Mouse (Mus musculus): Measurements from ENCODE around the gene Cpt1c. TPM values are rescaled to one million over a fixed set of nuclear protein-coding genes. Genes with fewer than 3 reads are reported as not detected.

Cpt1c gene
- polyA plus RNA-seq, 1 experiment from 2014 or later: 22.4 TPM

DNA sequence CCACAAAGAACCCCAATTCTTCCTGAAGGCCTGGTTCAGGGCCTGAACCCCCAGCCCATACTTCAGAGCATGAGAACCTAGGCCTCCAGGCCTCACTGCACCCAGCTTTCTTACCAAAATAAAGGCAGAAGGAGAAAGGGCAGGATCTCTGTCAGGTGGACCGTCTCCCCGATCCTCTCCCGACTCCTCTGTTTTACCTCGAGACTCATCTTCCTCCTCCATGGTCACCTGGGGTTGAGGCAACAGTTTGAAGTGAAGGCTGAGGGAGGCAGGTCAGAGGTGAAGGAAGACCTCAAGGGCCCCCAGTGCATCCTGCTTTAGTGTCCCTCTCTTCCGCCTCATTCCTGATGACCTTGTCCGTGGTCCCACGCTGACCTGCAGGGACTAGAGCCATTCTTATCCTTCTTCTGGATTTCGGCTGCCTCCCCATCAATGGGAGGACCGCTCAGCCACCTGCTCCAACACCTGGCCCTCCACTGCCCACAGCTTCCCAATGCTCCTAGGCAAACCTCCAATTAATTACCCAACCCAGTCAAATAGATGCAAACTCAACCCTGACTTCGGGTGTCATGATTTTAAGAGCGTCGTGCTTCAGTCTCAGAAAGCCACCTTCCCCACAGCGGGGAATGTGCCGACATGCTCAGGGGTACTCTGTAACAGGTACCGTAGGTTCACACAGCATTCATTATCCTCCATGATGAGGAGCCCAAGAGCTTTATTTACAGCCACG is 38.9 kb upstream of the Cpt1c start:
- no peak overlapping the region for H3K27ac ChIP-seq (ENCODE audit: low read length)
- no peaks in the 10 kb centered on the region for H3K27me3 ChIP-seq (ENCODE audit: insufficient read depth, low read length)
- ATAC-seq (ENCODE audit: low FRiP score, low TSS enrichment): no peak
- H3K9me3 ChIP-seq (ENCODE audit: low read length): no peaks in the 10 kb centered on the region
- H3K4me1 ChIP-seq (ENCODE audit: insufficient read depth, low read length): peaks cover 12% of the 10 kb centered on the region
- WGBS: 96% methylated on average over 16 of the region's 16 CpGs
- peaks cover 40% of the 10 kb centered on the region for H3K36me3 ChIP-seq (ENCODE audit: insufficient read depth, low read length)
- no peak overlapping the region for H3K4me2 ChIP-seq (replicated peaks; ENCODE audit: low read depth, low read length)
- no peak overlapping the region; the same call in 1 of the 2 replicates for H3K9ac ChIP-seq (replicated peaks; ENCODE audit: low read length)
- no peak overlapping the region for H3K4me3 ChIP-seq (ENCODE audit: low read length)

DNA sequence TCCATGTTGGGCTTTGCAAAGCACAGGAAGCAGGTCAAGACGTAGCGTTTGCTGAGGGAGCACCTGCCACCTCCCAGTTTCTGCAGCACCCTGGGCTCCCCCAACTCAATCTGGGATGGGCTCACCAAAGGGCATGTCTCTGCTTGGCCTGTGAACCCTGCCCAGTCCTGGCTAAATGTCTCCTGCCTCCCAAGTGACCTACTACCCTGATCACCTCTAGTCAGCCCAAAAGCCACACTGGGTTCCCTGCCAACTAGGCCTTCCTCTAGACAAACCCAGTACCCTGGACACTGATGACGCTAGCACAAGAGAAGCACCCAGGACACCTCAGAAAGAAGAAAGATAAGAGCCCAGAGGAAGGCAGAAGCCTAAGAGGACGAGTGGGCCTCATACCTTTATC is 38.2 kb upstream of the Cpt1c start:
- H3K36me3 ChIP-seq (ENCODE audit: insufficient read depth, low read length): peaks cover 47% of the 10 kb centered on the region
- H3K4me1 ChIP-seq (ENCODE audit: insufficient read depth, low read length): peaks cover 7% of the 10 kb centered on the region
- ATAC-seq (ENCODE audit: low FRiP score, low TSS enrichment): no peak
- H3K9ac ChIP-seq (replicated peaks; ENCODE audit: low read length): no peak overlapping the region
- no peak overlapping the region for H3K27ac ChIP-seq (ENCODE audit: low read length)
- no peak overlapping the region for H3K4me3 ChIP-seq (ENCODE audit: low read length)
- no peak overlapping the region for H3K4me2 ChIP-seq (replicated peaks; ENCODE audit: low read depth, low read length)
- H3K9me3 ChIP-seq (ENCODE audit: low read length): no peaks in the 10 kb centered on the region
- no peaks in the 10 kb centered on the region for H3K27me3 ChIP-seq (ENCODE audit: insufficient read depth, low read length)
- WGBS: 79% methylated on average over 4 of the region's 4 CpGs

DNA sequence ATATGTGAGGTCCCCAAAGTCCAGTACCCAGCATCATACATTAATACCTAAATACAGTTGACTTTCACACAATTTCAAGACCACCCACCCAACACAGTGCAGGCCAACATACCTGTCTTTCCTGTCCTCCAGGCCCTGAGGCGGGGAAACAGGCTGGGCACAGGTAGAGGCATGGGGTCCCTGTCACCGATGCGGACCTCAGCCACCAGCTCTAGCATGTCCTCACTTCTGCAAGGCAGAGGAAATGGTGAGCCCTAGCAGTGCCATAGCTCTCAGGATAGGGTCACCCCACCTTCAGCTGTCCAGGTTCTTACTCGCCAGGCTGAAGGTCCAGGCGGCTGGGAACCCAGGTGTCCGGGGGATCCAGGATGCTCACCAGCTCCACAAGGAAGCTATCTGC is 37.4 kb upstream of the Cpt1c start:
- no peak for ATAC-seq (ENCODE audit: low FRiP score, low TSS enrichment)
- H3K4me3 ChIP-seq (ENCODE audit: low read length): no peak overlapping the region
- H3K27ac ChIP-seq (ENCODE audit: low read length): no peak overlapping the region
- H3K9ac ChIP-seq (replicated peaks; ENCODE audit: low read length): no peak overlapping the region
- no peak overlapping the region for H3K4me2 ChIP-seq (replicated peaks; ENCODE audit: low read depth, low read length)
- H3K36me3 ChIP-seq (ENCODE audit: insufficient read depth, low read length): peaks cover 55% of the 10 kb centered on the region
- H3K9me3 ChIP-seq (ENCODE audit: low read length): no peaks in the 10 kb centered on the region
- H3K27me3 ChIP-seq (ENCODE audit: insufficient read depth, low read length): no peaks in the 10 kb centered on the region
- 96% methylated on average over 6 of the region's 6 CpGs for WGBS
- peaks cover 7% of the 10 kb centered on the region for H3K4me1 ChIP-seq (ENCODE audit: insufficient read depth, low read length)

DNA sequence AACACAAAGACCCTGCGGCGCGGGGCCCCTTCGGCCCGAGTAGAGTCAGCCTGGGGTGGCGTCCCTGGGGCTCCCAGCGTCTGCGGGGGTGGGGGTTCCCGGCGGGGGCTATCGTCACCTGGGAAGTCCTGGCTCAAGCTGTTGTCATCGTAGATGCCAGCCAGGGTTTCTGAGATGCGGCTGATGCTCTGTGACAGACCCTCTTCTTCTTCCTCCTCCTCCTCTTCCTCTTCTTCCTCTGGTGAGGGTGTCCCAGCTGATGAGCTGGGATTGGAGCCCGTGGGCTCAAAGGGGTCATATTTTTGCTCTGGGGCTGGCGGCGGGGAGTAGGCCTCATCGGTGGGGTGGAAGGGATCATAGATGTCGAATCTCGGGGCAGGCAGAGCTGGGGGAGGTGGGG is 33.8 kb upstream of the Cpt1c start:
- H3K4me2 ChIP-seq (replicated peaks; ENCODE audit: low read depth, low read length): no peak overlapping the region
- no peak for ATAC-seq (ENCODE audit: low FRiP score, low TSS enrichment)
- H3K27ac ChIP-seq (ENCODE audit: low read length): no peak overlapping the region
- no peaks in the 10 kb centered on the region for H3K27me3 ChIP-seq (ENCODE audit: insufficient read depth, low read length)
- peaks cover 88% of the 10 kb centered on the region for H3K36me3 ChIP-seq (ENCODE audit: insufficient read depth, low read length)
- H3K4me1 ChIP-seq (ENCODE audit: insufficient read depth, low read length): 0 out of 2 replicates have a peak, but pooled peaks cover 4% of the 10 kb centered on the region
- no peak overlapping the region for H3K9ac ChIP-seq (replicated peaks; ENCODE audit: low read length)
- H3K4me3 ChIP-seq (ENCODE audit: low read length): no peak overlapping the region
- H3K9me3 ChIP-seq (ENCODE audit: low read length): no peaks in the 10 kb centered on the region
- 93% methylated on average over 19 of the region's 19 CpGs for WGBS

DNA sequence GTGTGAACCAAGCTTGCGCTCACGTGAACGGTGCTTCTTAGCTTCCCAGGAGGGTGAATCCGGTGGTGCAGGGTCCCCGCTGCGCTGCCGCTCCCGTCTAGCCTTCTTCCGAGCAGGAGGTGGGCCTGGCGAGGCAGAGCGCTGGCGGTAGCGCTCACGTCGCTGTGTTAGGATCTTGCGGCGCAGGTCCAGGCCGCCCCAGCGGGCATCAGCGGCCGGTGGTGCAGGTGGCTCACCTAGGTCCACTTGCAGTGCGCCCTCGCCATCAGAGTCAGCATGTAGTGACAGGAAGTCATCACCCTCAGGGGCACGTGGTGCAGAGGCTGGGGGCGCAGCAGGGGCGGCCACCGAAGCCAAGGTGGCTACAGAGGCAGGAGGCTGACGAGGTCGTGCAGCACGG is 33.2 kb upstream of the Cpt1c start:
- WGBS: 95% methylated on average over 30 of the region's 30 CpGs
- peaks cover 94% of the 10 kb centered on the region for H3K36me3 ChIP-seq (ENCODE audit: insufficient read depth, low read length)
- no peaks in the 10 kb centered on the region for H3K27me3 ChIP-seq (ENCODE audit: insufficient read depth, low read length)
- 0 out of 2 replicates have a peak, but pooled peaks cover 4% of the 10 kb centered on the region for H3K4me1 ChIP-seq (ENCODE audit: insufficient read depth, low read length)
- no peaks in the 10 kb centered on the region for H3K9me3 ChIP-seq (ENCODE audit: low read length)
- no peak overlapping the region for H3K27ac ChIP-seq (ENCODE audit: low read length)
- no peak overlapping the region for H3K4me3 ChIP-seq (ENCODE audit: low read length)
- no peak overlapping the region for H3K4me2 ChIP-seq (replicated peaks; ENCODE audit: low read depth, low read length)
- H3K9ac ChIP-seq (replicated peaks; ENCODE audit: low read length): no peak overlapping the region
- ATAC-seq (ENCODE audit: low FRiP score, low TSS enrichment): no peak

DNA sequence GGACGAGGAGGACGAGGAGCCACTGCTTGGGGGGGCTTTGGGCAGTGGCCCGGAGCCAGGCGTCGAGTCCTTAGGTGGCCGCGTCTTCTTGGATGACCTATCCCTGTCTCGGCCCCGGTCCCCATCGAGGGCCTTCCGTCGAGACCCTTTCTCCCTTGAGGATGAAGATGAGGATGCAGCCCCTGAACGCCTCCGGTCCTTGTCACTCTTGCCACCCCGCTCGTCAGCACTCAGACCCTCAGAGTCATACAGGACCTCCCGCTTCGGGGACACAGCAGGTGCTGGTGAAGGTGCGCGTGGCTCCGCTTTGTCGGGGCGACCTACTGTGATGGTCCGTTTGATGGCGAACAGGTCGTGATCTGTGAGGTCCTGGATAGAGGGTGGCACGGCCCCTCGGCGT is 32.5 kb upstream of the Cpt1c start:
- H3K9me3 ChIP-seq (ENCODE audit: low read length): no peaks in the 10 kb centered on the region
- no peak overlapping the region for H3K4me3 ChIP-seq (ENCODE audit: low read length)
- H3K4me1 ChIP-seq (ENCODE audit: insufficient read depth, low read length): 0 out of 2 replicates have a peak, but pooled peaks cover 4% of the 10 kb centered on the region
- no peak overlapping the region for H3K4me2 ChIP-seq (replicated peaks; ENCODE audit: low read depth, low read length)
- 92% methylated on average over 29 of the region's 29 CpGs for WGBS
- no peaks in the 10 kb centered on the region for H3K27me3 ChIP-seq (ENCODE audit: insufficient read depth, low read length)
- ATAC-seq (ENCODE audit: low FRiP score, low TSS enrichment): no peak
- H3K9ac ChIP-seq (replicated peaks; ENCODE audit: low read length): no peak overlapping the region
- H3K27ac ChIP-seq (ENCODE audit: low read length): no peak overlapping the region
- peaks cover 94% of the 10 kb centered on the region for H3K36me3 ChIP-seq (ENCODE audit: insufficient read depth, low read length)

DNA sequence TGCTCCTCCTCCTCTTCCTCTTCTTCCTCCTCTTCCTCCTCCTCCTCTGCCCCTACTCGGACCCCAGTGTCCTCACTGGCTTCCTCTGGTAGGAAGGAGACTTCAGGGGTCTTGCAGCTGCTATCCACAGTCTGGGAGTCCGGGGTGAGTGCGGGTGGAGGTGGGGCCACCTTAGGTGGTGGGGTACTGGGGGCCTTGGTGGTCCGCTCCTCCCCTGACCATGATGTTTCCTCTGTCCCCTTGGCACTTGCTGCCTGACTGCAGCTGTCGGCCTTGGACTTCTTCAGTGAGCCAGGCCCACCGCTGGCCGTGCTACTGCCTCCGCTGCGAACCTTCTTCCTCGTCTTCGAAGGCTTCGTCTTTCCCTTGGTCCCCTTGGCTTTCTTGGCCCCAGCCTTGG is 31.9 kb upstream of the Cpt1c start:
- no peak overlapping the region for H3K4me2 ChIP-seq (replicated peaks; ENCODE audit: low read depth, low read length)
- no peak overlapping the region for H3K9ac ChIP-seq (replicated peaks; ENCODE audit: low read length)
- ATAC-seq (ENCODE audit: low FRiP score, low TSS enrichment): no peak
- no peaks in the 10 kb centered on the region for H3K27me3 ChIP-seq (ENCODE audit: insufficient read depth, low read length)
- peaks cover 94% of the 10 kb centered on the region for H3K36me3 ChIP-seq (ENCODE audit: insufficient read depth, low read length)
- H3K4me3 ChIP-seq (ENCODE audit: low read length): no peak overlapping the region
- H3K27ac ChIP-seq (ENCODE audit: low read length): no peak overlapping the region
- 0 out of 2 replicates have a peak, but pooled peaks cover 4% of the 10 kb centered on the region for H3K4me1 ChIP-seq (ENCODE audit: insufficient read depth, low read length)
- WGBS: 90% methylated on average over 12 of the region's 12 CpGs
- no peaks in the 10 kb centered on the region for H3K9me3 ChIP-seq (ENCODE audit: low read length)

DNA sequence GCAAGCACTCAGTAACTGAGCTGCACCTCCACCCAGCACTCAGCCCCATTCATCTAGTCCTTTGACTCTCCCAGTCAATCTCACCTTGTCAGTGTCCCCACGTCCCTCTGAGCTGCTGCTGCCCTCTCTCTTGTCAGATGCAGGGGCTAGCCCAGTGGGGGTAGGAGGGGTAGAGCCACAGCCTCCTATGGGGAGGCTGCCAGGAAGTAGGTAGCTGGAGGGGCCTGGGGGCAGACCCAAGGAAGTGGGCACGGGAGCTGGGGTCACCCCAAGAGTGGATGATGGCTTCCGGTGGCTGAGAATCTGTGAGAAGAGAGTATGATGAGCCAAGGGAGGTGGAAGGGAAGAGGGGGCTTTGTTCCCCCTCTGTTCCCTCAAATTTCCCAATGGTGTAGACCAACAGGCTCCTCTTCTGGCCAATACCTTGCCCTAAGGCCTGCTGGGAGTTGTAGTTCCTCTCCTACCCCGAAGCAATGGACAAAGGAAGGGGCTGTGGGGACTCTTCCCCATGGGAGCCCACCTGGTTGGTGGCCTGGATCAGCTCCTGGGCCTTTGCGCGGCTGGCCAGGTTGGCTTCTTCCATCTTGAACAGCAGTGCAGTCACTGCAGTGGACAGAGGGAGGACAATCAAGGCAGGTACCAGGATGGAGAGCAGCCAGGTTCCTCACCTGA is 30.8 kb upstream of the Cpt1c start:
- H3K4me3 ChIP-seq (ENCODE audit: low read length): no peak overlapping the region
- peaks cover 97% of the 10 kb centered on the region for H3K36me3 ChIP-seq (ENCODE audit: insufficient read depth, low read length)
- no peak overlapping the region for H3K4me2 ChIP-seq (replicated peaks; ENCODE audit: low read depth, low read length)
- peaks cover 8% of the 10 kb centered on the region for H3K4me1 ChIP-seq (ENCODE audit: insufficient read depth, low read length)
- H3K27me3 ChIP-seq (ENCODE audit: insufficient read depth, low read length): no peaks in the 10 kb centered on the region
- WGBS: 90% methylated on average over 6 of the region's 6 CpGs
- ATAC-seq (ENCODE audit: low FRiP score, low TSS enrichment): no peak
- no peak overlapping the region for H3K9ac ChIP-seq (replicated peaks; ENCODE audit: low read length)
- H3K27ac ChIP-seq (ENCODE audit: low read length): no peak overlapping the region
- H3K9me3 ChIP-seq (ENCODE audit: low read length): no peaks in the 10 kb centered on the region

DNA sequence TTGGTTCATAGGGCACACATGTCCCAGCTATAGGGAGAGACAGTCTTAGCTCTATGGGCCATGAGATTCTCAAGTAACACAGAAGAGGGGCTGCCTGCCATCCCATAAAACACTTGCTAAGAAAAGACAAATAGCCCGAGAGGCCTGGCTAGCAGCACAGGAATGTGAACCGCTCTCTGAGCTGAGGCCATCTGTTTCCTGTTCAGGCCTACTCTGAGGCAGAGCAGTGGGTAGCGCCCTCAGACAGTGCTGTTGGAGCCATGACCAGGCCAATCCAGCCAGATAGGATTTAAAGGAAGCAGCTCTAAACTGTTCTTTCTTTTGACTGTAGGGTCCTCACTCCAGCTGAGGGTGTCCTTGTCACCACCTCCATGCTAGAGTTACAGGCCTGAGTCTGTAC is 29.9 kb upstream of the Cpt1c start:
- H3K4me1 ChIP-seq (ENCODE audit: insufficient read depth, low read length): peaks cover 17% of the 10 kb centered on the region
- H3K9me3 ChIP-seq (ENCODE audit: low read length): no peaks in the 10 kb centered on the region
- no peaks in the 10 kb centered on the region for H3K27me3 ChIP-seq (ENCODE audit: insufficient read depth, low read length)
- H3K4me3 ChIP-seq (ENCODE audit: low read length): no peak overlapping the region
- peak overlapping the region; percentile 56 for H3K27ac ChIP-seq (ENCODE audit: low read length)
- ATAC-seq (ENCODE audit: low FRiP score, low TSS enrichment): no peak
- WGBS: 36% methylated on average over 3 of the region's 3 CpGs
- peaks cover 96% of the 10 kb centered on the region for H3K36me3 ChIP-seq (ENCODE audit: insufficient read depth, low read length)
- no peak overlapping the region for H3K9ac ChIP-seq (replicated peaks; ENCODE audit: low read length)
- no peak overlapping the region for H3K4me2 ChIP-seq (replicated peaks; ENCODE audit: low read depth, low read length)

DNA sequence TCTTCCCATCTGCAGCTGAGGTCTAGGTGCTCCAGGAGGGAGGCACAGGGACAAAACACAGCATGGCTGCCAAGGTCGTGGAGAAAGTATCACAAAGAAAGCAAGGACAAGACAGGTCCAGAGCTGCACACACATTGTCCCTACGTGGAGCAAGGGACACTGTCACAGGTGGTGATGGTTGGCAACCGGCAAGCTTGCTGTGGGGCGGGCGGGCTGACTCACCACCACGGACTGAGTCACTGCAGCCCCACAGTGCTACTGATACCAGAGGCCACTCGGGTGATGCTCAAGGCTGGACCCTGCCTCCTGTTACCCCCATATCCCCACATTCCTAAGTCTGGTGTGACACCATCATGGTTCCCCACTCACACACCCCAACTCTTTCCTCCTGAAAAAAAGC is 27.8 kb upstream of the Cpt1c start:
- H3K27ac ChIP-seq (ENCODE audit: low read length): no peak overlapping the region
- no peak overlapping the region for H3K4me2 ChIP-seq (replicated peaks; ENCODE audit: low read depth, low read length)
- no peak overlapping the region for H3K4me3 ChIP-seq (ENCODE audit: low read length)
- 87% methylated on average over 7 of the region's 7 CpGs for WGBS
- no peaks in the 10 kb centered on the region for H3K27me3 ChIP-seq (ENCODE audit: insufficient read depth, low read length)
- peaks cover 32% of the 10 kb centered on the region for H3K4me1 ChIP-seq (ENCODE audit: insufficient read depth, low read length)
- H3K36me3 ChIP-seq (ENCODE audit: insufficient read depth, low read length): peaks cover 75% of the 10 kb centered on the region
- H3K9ac ChIP-seq (replicated peaks; ENCODE audit: low read length): no peak overlapping the region
- H3K9me3 ChIP-seq (ENCODE audit: low read length): no peaks in the 10 kb centered on the region
- no peak for ATAC-seq (ENCODE audit: low FRiP score, low TSS enrichment)
